Mouse (Mus musculus) heart, postnatal 14 days (tissue): ENCODE data around the gene Schip1. TPM values are rescaled to one million over a fixed set of nuclear protein-coding genes. Genes with fewer than 3 reads are reported as not detected.
A peak's percentile ranks its signal among the peaks of the same experiment; 100 is the strongest.

Experiments
- DNase-seq, 2 experiments: peaks; one replicate each; pipeline ENCODE4 v3.0.0; 2021 to 2022
- intact Hi-C: fragments of 180-260 bp; cut with DNase I; formaldehyde crosslinking; loops from one replicate; pipeline ENCODE4 v1.15.1; 2025
- total RNA-seq, 2 experiments: library from RNA; stranded (reverse); gene quantifications; 2 replicates each; pipeline ENCODE4 v1.2.3; 2021

Schip1 gene
- total RNA-seq, 2 experiments from 2014 or later = 199 to 209 TPM

GRCm38 (mm10) chr3:68593073-68593867 lies 528.7 kb downstream of the Schip1 start:
- intact Hi-C loops = no loop called here
- DNase-seq = no peak

- DNase-seq = no peak
- intact Hi-C loops = no loop called here
These were observed 530.8 kb downstream of the Schip1 start for GRCm38 (mm10) chr3:68595316-68595925.

GRCm38 (mm10) chr3:68596938-68597337 lies 532.3 kb downstream of the Schip1 start:
- no peak for DNase-seq
- intact Hi-C loops = no loop called here

- intact Hi-C loops = no loop called here
- DNase-seq = peak in 1 of 2 experiments; percentile 55
These were observed 538.3 kb downstream of the Schip1 start for GRCm38 (mm10) chr3:68602891-68603290.

GRCm38 (mm10) chr3:68604467-68604866 lies 539.9 kb downstream of the Schip1 start:
- DNase-seq = no peak
- intact Hi-C loops = no loop called here

GRCm38 (mm10) chr3:68604962-68605361 lies 540.4 kb downstream of the Schip1 start:
- no peak for DNase-seq
- intact Hi-C loops = loop anchor here (5.0 kb wide), 1 partner anchor 43 kb away; no protein-coding TSS in a partner anchor

GRCm38 (mm10) chr3:68605942-68606603 lies 541.5 kb downstream of the Schip1 start:
- DNase-seq = no peak
- intact Hi-C loops = loop anchor here (5.0 kb wide), 1 partner anchor 44 kb away; no protein-coding TSS in a partner anchor

- intact Hi-C loops = loop anchor here (5.0 kb wide), 1 partner anchor 44 kb away; no protein-coding TSS in a partner anchor
- DNase-seq = no peak
These were observed 542.1 kb downstream of the Schip1 start for GRCm38 (mm10) chr3:68606730-68607129.

- no peak for DNase-seq
- intact Hi-C loops = loop anchor here (5.0 kb wide), 1 partner anchor 45 kb away; no protein-coding TSS in a partner anchor
These were observed 542.7 kb downstream of the Schip1 start for GRCm38 (mm10) chr3:68607336-68607735.

- intact Hi-C loops = loop anchor here (5.0 kb wide), 1 partner anchor 47 kb away; no protein-coding TSS in a partner anchor
- peak in 1 of 2 experiments; percentile 11 for DNase-seq
These were observed 544.4 kb downstream of the Schip1 start for GRCm38 (mm10) chr3:68608848-68609497.

GRCm38 (mm10) chr3:68610011-68610410 lies 545.4 kb downstream of the Schip1 start:
- intact Hi-C loops = no loop called here
- DNase-seq = no peak

- no peak for DNase-seq
- intact Hi-C loops = no loop called here
These were observed 546.1 kb downstream of the Schip1 start for GRCm38 (mm10) chr3:68610598-68611261.

- intact Hi-C loops = loop anchor here (2.0 to 5.0 kb wide), 2 partner anchors 33 to 94 kb away; no protein-coding TSS in a partner anchor
- peak in 1 of 2 experiments; percentile 23 for DNase-seq
These were observed 550.6 kb downstream of the Schip1 start for GRCm38 (mm10) chr3:68615042-68615810.

GRCm38 (mm10) chr3:68616363-68616762 lies 551.8 kb downstream of the Schip1 start:
- no peak for DNase-seq
- intact Hi-C loops = loop anchor here (5.0 kb wide), 1 partner anchor 34 kb away; no protein-coding TSS in a partner anchor

GRCm38 (mm10) chr3:68617708-68618107 lies 553.1 kb downstream of the Schip1 start:
- intact Hi-C loops = loop anchor here (5.0 kb wide), 1 partner anchor 35 kb away; no protein-coding TSS in a partner anchor
- no peak for DNase-seq

GRCm38 (mm10) chr3:68619097-68619496 lies 554.5 kb downstream of the Schip1 start:
- intact Hi-C loops = loop anchor here (5.0 kb wide), 1 partner anchor 37 kb away; no protein-coding TSS in a partner anchor

GRCm38 (mm10) chr3:68621971-68622370 lies 557.4 kb downstream of the Schip1 start:
- no peak for DNase-seq
- intact Hi-C loops = no loop called here

More at GRCm38 (mm10) chr3:68619097-68619496, 554.5 kb downstream of the Schip1 start:
- DNase-seq = no peak

- no peak for DNase-seq
- intact Hi-C loops = no loop called here
These were observed 558.4 kb downstream of the Schip1 start for GRCm38 (mm10) chr3:68623036-68623435.

GRCm38 (mm10) chr3:68624471-68624870 lies 559.9 kb downstream of the Schip1 start:
- DNase-seq = no peak
- intact Hi-C loops = no loop called here
